Mouse (Mus musculus) midbrain, embryonic 12.5 days (tissue): ENCODE measurements around the gene Olfr94. TPM values are rescaled to one million over a fixed set of nuclear protein-coding genes. Genes with fewer than 3 reads are reported as not detected.
A peak's percentile ranks its signal among the peaks of the same experiment; 100 is the strongest.
"Not testable (repeated sequence)": the region's sequence is repeated elsewhere in the genome, so short reads cannot be mapped to it uniquely, and the experiment has no call there.

Experiments
- ATAC-seq: fragments of 200-750 bp; cut with Nextera tagmentation; 2 replicates; pipeline ENCODE4 v1.8.0; 2017; ENCODE audit warnings: low read depth, moderate TSS enrichment, moderate library complexity; ENCODE audit not compliant: low FRiP score
- H3K27ac ChIP-seq: fragments of 300-500 bp; sonication (generic); replicated peaks from 2 replicates; pipeline ENCODE4 v1.5.1; 2016; ENCODE audit warnings: mild to moderate bottlenecking
- H3K27me3 ChIP-seq: fragments of 300-500 bp; sonication (generic); 2 replicates; pipeline ENCODE4 v1.6.1; 2016; ENCODE audit warnings: mild to moderate bottlenecking
- H3K36me3 ChIP-seq: fragments of 300-500 bp; sonication (generic); 2 replicates; pipeline ENCODE4 v1.6.1; 2016
- H3K4me1 ChIP-seq: fragments of 300-500 bp; sonication (generic); 2 replicates; pipeline ENCODE4 v1.6.1; 2016
- H3K4me2 ChIP-seq: fragments of 300-500 bp; sonication (generic); replicated peaks from 2 replicates; pipeline ENCODE4 v1.6.1; 2016; ENCODE audit warnings: mild to moderate bottlenecking, moderate library complexity
- H3K4me3 ChIP-seq: fragments of 300-500 bp; sonication (generic); 2 replicates; pipeline ENCODE4 v1.5.1; 2016; ENCODE audit warnings: mild to moderate bottlenecking
- H3K9ac ChIP-seq: fragments of 300-500 bp; sonication (generic); replicated peaks from 2 replicates; pipeline ENCODE4 v1.6.1; 2016; ENCODE audit warnings: mild to moderate bottlenecking, moderate library complexity
- H3K9me3 ChIP-seq: fragments of 300-500 bp; sonication (generic); 2 replicates; pipeline ENCODE4 v1.6.1; 2016; ENCODE audit warnings: mild to moderate bottlenecking
- WGBS: fragments of 180-500 bp; shearing (Covaris S2); methylation state at CpG from one replicate; pipeline ENCODE4 v1.1.7; 2016; 5-methylcytosine and 5-hydroxymethylcytosine counted together
- polyA plus RNA-seq: library from polyadenylated mRNA; unstranded; fragments of >200 nt; fragmentation: Nextera tagmentation; extraction: Ambion mirVana; gene quantifications from 2 replicates; pipeline ENCODE4 v1.2.1, GENCODE M21; 2016

The Olfr94 gene
- not detected in 2 replicates for polyA plus RNA-seq

- no peak within 1 kb of the TSS for H3K9ac ChIP-seq
- 74% methylated on average over 2 of the region's 2 CpGs for whole genome bisulfite sequencing
- H3K27me3 ChIP-seq = peaks cover 37% of the 10 kb centered on the region
- peaks cover 8% of the 10 kb centered on the region for H3K4me1 ChIP-seq
- no peaks in the 10 kb centered on the region for H3K36me3 ChIP-seq
- no peak within 1 kb of the TSS for H3K4me2 ChIP-seq
- no peak within 1 kb of the TSS for H3K4me3 ChIP-seq
- no peaks in the 10 kb centered on the region for H3K9me3 ChIP-seq
- no peak for ATAC-seq
- H3K27ac ChIP-seq = no peak within 1 kb of the TSS
These were observed at the start of gene Olfr94 for GRCm38 (mm10) chr17:37200894-37201293. Gene Olfr94, minus strand, starts transcription at chr17:37200994.

GRCm38 (mm10) chr17:37250544-37250943 lies 49.8 kb upstream of the Olfr94 start:
- Histone ChIP-seq H3K9ac (no peak overlapping the region), H3K4me3 (no peak overlapping the region), H3K27ac (no peak overlapping the region), H3K4me2 (no peak overlapping the region), H3K9me3 (no peaks in the 10 kb centered on the region), H3K4me1 (no peaks in the 10 kb centered on the region), H3K36me3 (no peaks in the 10 kb centered on the region), H3K27me3 (no peaks in the 10 kb centered on the region)
- no peak for ATAC-seq
- WGBS = 4% methylated on average over 1 of the region's 1 CpGs

- Histone ChIP-seq H3K9me3 (no peaks in the 10 kb centered on the region), H3K36me3 (no peaks in the 10 kb centered on the region), H3K4me1 (no peaks in the 10 kb centered on the region), H3K9ac (no peak overlapping the region), H3K4me2 (no peak overlapping the region), H3K27me3 (no peaks in the 10 kb centered on the region), H3K4me3 (no peak overlapping the region), H3K27ac (no peak overlapping the region)
- no peak for ATAC-seq
These were observed 48.7 kb upstream of the Olfr94 start for GRCm38 (mm10) chr17:37249460-37249859.

GRCm38 (mm10) chr17:37246715-37247114 lies 45.9 kb upstream of the Olfr94 start:
- H3K36me3 ChIP-seq = no peaks in the 10 kb centered on the region
- H3K9ac ChIP-seq = no peak overlapping the region
- H3K9me3 ChIP-seq = no peaks in the 10 kb centered on the region
- 37% methylated on average over 5 of the region's 5 CpGs for WGBS
- H3K4me1 ChIP-seq = no peaks in the 10 kb centered on the region
- H3K4me2 ChIP-seq = no peak overlapping the region
- H3K27ac ChIP-seq = no peak overlapping the region
- H3K27me3 ChIP-seq = no peaks in the 10 kb centered on the region
- H3K4me3 ChIP-seq = no peak overlapping the region
- no peak for ATAC-seq

- Histone ChIP-seq H3K27ac (no peak overlapping the region), H3K9me3 (no peaks in the 10 kb centered on the region), H3K4me3 (no peak overlapping the region), H3K36me3 (no peaks in the 10 kb centered on the region), H3K4me2 (no peak overlapping the region), H3K9ac (no peak overlapping the region), H3K4me1 (no peaks in the 10 kb centered on the region), H3K27me3 (no peaks in the 10 kb centered on the region)
- ATAC-seq = no peak
- 52% methylated on average over 3 of the region's 3 CpGs for WGBS
These were observed 41.4 kb upstream of the Olfr94 start for GRCm38 (mm10) chr17:37242198-37242597.

GRCm38 (mm10) chr17:37237230-37237629 lies 36.4 kb upstream of the Olfr94 start, which contains the start of gene Olfr97:
Gene Olfr97, minus strand, starts transcription at chr17:37237330.
- not testable (repeated sequence) for H3K9me3 ChIP-seq, H3K36me3 ChIP-seq, H3K9ac ChIP-seq, H3K4me3 ChIP-seq, H3K27ac ChIP-seq, H3K4me2 ChIP-seq, ATAC-seq, H3K4me1 ChIP-seq, H3K27me3 ChIP-seq
- 94% methylated on average over 2 of the region's 2 CpGs for WGBS

GRCm38 (mm10) chr17:37221879-37222278 lies 21.1 kb upstream of the Olfr94 start:
- Histone ChIP-seq H3K27ac (no peak overlapping the region), H3K36me3 (no peaks in the 10 kb centered on the region), H3K4me1 (no peaks in the 10 kb centered on the region), H3K27me3 (no peaks in the 10 kb centered on the region), H3K4me3 (no peak overlapping the region), H3K9me3 (no peaks in the 10 kb centered on the region), H3K4me2 (no peak overlapping the region), H3K9ac (no peak overlapping the region)
- ATAC-seq = no peak
- 32% methylated on average over 1 of the region's 1 CpGs for WGBS

- 63% methylated on average over 4 of the region's 4 CpGs for WGBS
- ATAC-seq = no peak
- H3K4me3 ChIP-seq = no peak within 1 kb of the TSS
- H3K4me2 ChIP-seq = no peak within 1 kb of the TSS
- H3K4me1 ChIP-seq = no peaks in the 10 kb centered on the region
- no peaks in the 10 kb centered on the region for H3K27me3 ChIP-seq
- H3K36me3 ChIP-seq = no peaks in the 10 kb centered on the region
- no peak within 1 kb of the TSS for H3K27ac ChIP-seq
- H3K9me3 ChIP-seq = no peaks in the 10 kb centered on the region
- H3K9ac ChIP-seq = no peak within 1 kb of the TSS
These were observed 19.1 kb upstream of the Olfr94 start, which contains the start of gene Olfr96 for GRCm38 (mm10) chr17:37219846-37220245. Gene Olfr96, plus strand, starts transcription at chr17:37220146.

GRCm38 (mm10) chr17:37218486-37218885 lies 17.7 kb upstream of the Olfr94 start:
- H3K27me3 ChIP-seq = no peaks in the 10 kb centered on the region
- no peaks in the 10 kb centered on the region for H3K36me3 ChIP-seq
- H3K4me1 ChIP-seq = no peaks in the 10 kb centered on the region
- H3K4me3 ChIP-seq = no peak overlapping the region
- no peak overlapping the region for H3K9ac ChIP-seq
- no peaks in the 10 kb centered on the region for H3K9me3 ChIP-seq
- 85% methylated on average over 3 of the region's 3 CpGs for WGBS
- H3K27ac ChIP-seq = no peak overlapping the region
- no peak overlapping the region for H3K4me2 ChIP-seq
- ATAC-seq = no peak

GRCm38 (mm10) chr17:37213018-37213417 lies 12.2 kb upstream of the Olfr94 start, which contains the start of gene Olfr95:
Gene Olfr95, minus strand, starts transcription at chr17:37213118.
- WGBS = 77% methylated on average over 3 of the region's 3 CpGs
- H3K27me3 ChIP-seq = peaks cover 17% of the 10 kb centered on the region
- no peaks in the 10 kb centered on the region for H3K36me3 ChIP-seq

GRCm38 (mm10) chr17:37210884-37211768 lies 10.3 kb upstream of the Olfr94 start:
- Histone ChIP-seq H3K9ac (peak overlapping the region; percentile 37), H3K4me3 (peak overlapping the region; percentile 36), H3K4me1 (peaks cover 7% of the 10 kb centered on the region; the same call in 1 of the 2 replicates), H3K27ac (no peak overlapping the region), H3K4me2 (peak overlapping the region; percentile 52), H3K9me3 (no peaks in the 10 kb centered on the region), H3K36me3 (no peaks in the 10 kb centered on the region), H3K27me3 (peaks cover 17% of the 10 kb centered on the region)
- peak; percentile 62 for ATAC-seq
- WGBS = 23% methylated on average over 40 of the region's 40 CpGs

More at GRCm38 (mm10) chr17:37213018-37213417, 12.2 kb upstream of the Olfr94 start, which contains the start of gene Olfr95:
- Histone ChIP-seq H3K9ac (no peak within 1 kb of the TSS), H3K4me1 (peaks cover 7% of the 10 kb centered on the region; the same call in 1 of the 2 replicates), H3K9me3 (no peaks in the 10 kb centered on the region), H3K4me3 (no peak within 1 kb of the TSS), H3K4me2 (no peak within 1 kb of the TSS), H3K27ac (no peak within 1 kb of the TSS)
- ATAC-seq = no peak

- Histone ChIP-seq H3K9me3 (no peaks in the 10 kb centered on the region), H3K4me2 (no peak overlapping the region), H3K4me1 (no peaks in the 10 kb centered on the region), H3K27ac (no peak overlapping the region), H3K27me3 (0 out of 2 replicates have a peak, but pooled peaks cover 9% of the 10 kb centered on the region), H3K36me3 (no peaks in the 10 kb centered on the region), H3K9ac (no peak overlapping the region), H3K4me3 (no peak overlapping the region)
- 33% methylated on average over 3 of the region's 3 CpGs for WGBS
- ATAC-seq = peak; percentile 67
These were observed 3.1 kb upstream of the Olfr94 start for GRCm38 (mm10) chr17:37203917-37204236.
